Mouse (Mus musculus): ENCODE data around the gene Tead3. TPM values are rescaled to one million over a fixed set of nuclear protein-coding genes. Genes with fewer than 3 reads are reported as not detected.

Gene Tead3
- total and polyA plus RNA-seq, 3 experiments, result 12.7 to 21.2 (median 13.7) TPM

GRCm38 (mm10) chr17:28286133-28286532, 64.5 kb downstream of the Tead3 start:
- no peak overlapping the region for H3K9ac ChIP-seq (ENCODE audit: low read depth, low read length)
- 88% methylated on average over 10 of the region's 10 CpGs for WGBS
- no peak overlapping the region for H3K27ac ChIP-seq
- H3K79me2 ChIP-seq (replicated peaks; ENCODE audit: control insufficient read depth, insufficient read depth, low read length), result 0 out of 2 replicates have a peak, but pooled peaks cover 1% of the 10 kb centered on the region
- no peak for TF ChIP-seq EP300 (IDR thresholded peaks at IDR 0.05; ENCODE audit: insufficient read depth, low read depth, low read length)
- TF ChIP-seq POLR2A (IDR thresholded peaks at IDR 0.05; ENCODE audit: insufficient read depth, low read depth, low read length), result no peak
- no peak for TF ChIP-seq CTCF (IDR thresholded peaks at IDR 0.05)
- intact Hi-C loops (cut with DNase I), result no loop called here
- peaks cover 10% of the 10 kb centered on the region for H3K4me1 ChIP-seq (ENCODE audit: control insufficient read depth, insufficient read depth, low read length)
- H3K27me3 ChIP-seq (ENCODE audit: control insufficient read depth, insufficient read depth, low read length), result no peaks in the 10 kb centered on the region
- no peaks in the 10 kb centered on the region for H3K36me3 ChIP-seq (ENCODE audit: control insufficient read depth, insufficient read depth, low read length)
- H3K4me3 ChIP-seq, result no peak overlapping the region
- no peak for DNase-seq

DNA sequence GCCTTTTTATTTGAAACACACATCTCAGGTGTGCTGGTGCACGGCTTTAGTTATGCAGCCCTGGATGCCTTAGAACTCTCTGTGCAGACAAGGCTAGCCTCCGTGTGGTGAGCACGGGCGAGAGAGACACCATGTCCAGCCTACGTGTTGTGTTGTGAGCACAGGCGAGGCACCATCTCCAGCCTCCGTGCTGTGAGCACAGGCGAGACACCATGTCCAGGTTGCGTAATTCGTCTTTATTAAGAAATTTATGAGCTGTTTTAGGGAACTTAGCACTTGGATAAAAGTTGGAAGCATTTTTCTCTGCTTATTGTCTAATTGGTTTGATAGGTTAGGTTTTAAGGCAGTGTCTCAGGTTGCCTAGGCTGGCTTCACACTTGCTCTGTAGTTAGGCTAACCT, 67.4 kb downstream of the Tead3 start:
- Histone ChIP-seq H3K79me2 (replicated peaks; ENCODE audit: control insufficient read depth, insufficient read depth, low read length) (0 out of 2 replicates have a peak, but pooled peaks cover 1% of the 10 kb centered on the region), H3K4me1 (ENCODE audit: control insufficient read depth, insufficient read depth, low read length) (peaks cover 16% of the 10 kb centered on the region)

GRCm38 (mm10) chr17:28281866-28282441, 68.7 kb downstream of the Tead3 start:
- no peaks in the 10 kb centered on the region for H3K27me3 ChIP-seq (ENCODE audit: control insufficient read depth, insufficient read depth, low read length)
- H3K9ac ChIP-seq (ENCODE audit: low read depth, low read length), result no peak overlapping the region
- DNase-seq, result no peak
- H3K79me2 ChIP-seq (replicated peaks; ENCODE audit: control insufficient read depth, insufficient read depth, low read length), result peaks cover 4% of the 10 kb centered on the region; the same call in 1 of the 2 replicates
- H3K36me3 ChIP-seq (ENCODE audit: control insufficient read depth, insufficient read depth, low read length), result no peaks in the 10 kb centered on the region
- TF ChIP-seq EP300 (IDR thresholded peaks at IDR 0.05; ENCODE audit: insufficient read depth, low read depth, low read length) (no peak), POLR2A (IDR thresholded peaks at IDR 0.05; ENCODE audit: insufficient read depth, low read depth, low read length) (no peak), CTCF (IDR thresholded peaks at IDR 0.05) (no peak)
- intact Hi-C loops (cut with DNase I), result no loop called here
- no peak overlapping the region for H3K4me3 ChIP-seq
- peaks cover 10% of the 10 kb centered on the region for H3K4me1 ChIP-seq (ENCODE audit: control insufficient read depth, insufficient read depth, low read length)
- H3K27ac ChIP-seq, result no peak overlapping the region
- 88% methylated on average over 7 of the region's 7 CpGs for WGBS

More for the DNA sequence above, 67.4 kb downstream of the Tead3 start:
- H3K27me3 ChIP-seq (ENCODE audit: control insufficient read depth, insufficient read depth, low read length), result no peaks in the 10 kb centered on the region
- intact Hi-C loops (cut with DNase I), result no loop called here
- 92% methylated on average over 10 of the region's 10 CpGs for WGBS
- H3K27ac ChIP-seq, result no peak overlapping the region
- no peak overlapping the region for H3K4me3 ChIP-seq
- TF ChIP-seq POLR2A (IDR thresholded peaks at IDR 0.05; ENCODE audit: insufficient read depth, low read depth, low read length), result no peak
- TF ChIP-seq CTCF (IDR thresholded peaks at IDR 0.05), result no peak
- no peak for TF ChIP-seq EP300 (IDR thresholded peaks at IDR 0.05; ENCODE audit: insufficient read depth, low read depth, low read length)
- DNase-seq, result no peak
- H3K9ac ChIP-seq (ENCODE audit: low read depth, low read length), result no peak overlapping the region
- H3K36me3 ChIP-seq (ENCODE audit: control insufficient read depth, insufficient read depth, low read length), result no peaks in the 10 kb centered on the region

Other genes starting within 250 kb of the Tead3 start
- gene Scube3, start 208.7 kb downstream of the Tead3 start, total RNA-seq (2021), result 1 to 10 TPM in 1 of 2 experiments, under 1 TPM in 1; 0.99 to 1.0 TPM
- 1.3 and 1.6 TPM in 2 replicates for gene Scube3, start 208.7 kb downstream of the Tead3 start, polyA plus RNA-seq (2012; rRNA removed)
- gene Zfp523, start 173.7 kb downstream of the Tead3 start, total RNA-seq (2021), result 10 to 100 TPM; 12.4 to 12.5 TPM
- 22.9 and 30.8 TPM in 2 replicates for gene Zfp523, start 173.7 kb downstream of the Tead3 start, polyA plus RNA-seq (2012; rRNA removed)
- gene Def6, start 143.0 kb downstream of the Tead3 start, total RNA-seq (2021), result 1 to 10 TPM; 2.9 to 4.5 TPM
- 3.4 and 4.0 TPM in 2 replicates for gene Def6, start 143.0 kb downstream of the Tead3 start, polyA plus RNA-seq (2012; rRNA removed)
- 10 to 100 TPM; 31.5 to 35.9 TPM for gene Ppard, start 118.1 kb downstream of the Tead3 start, total RNA-seq (2021)
- gene Ppard, start 118.1 kb downstream of the Tead3 start, polyA plus RNA-seq (2012; rRNA removed), result 31.2 and 33.0 TPM in 2 replicates
- 10 to 100 TPM; 11.2 to 12.0 TPM for gene Fance, start 37.3 kb downstream of the Tead3 start, total RNA-seq (2021)
- gene Fance, start 37.3 kb downstream of the Tead3 start, polyA plus RNA-seq (2012; rRNA removed), result 7.4 and 11.8 TPM in 2 replicates
- 100 to 1,000 TPM; 360 to 417 TPM for gene Rpl10a, start 22.3 kb downstream of the Tead3 start, total RNA-seq (2021)
- 634 and 1,197 TPM in 2 replicates for gene Rpl10a, start 22.3 kb downstream of the Tead3 start, polyA plus RNA-seq (2012; rRNA removed)
- gene Tulp1, start 14.4 kb upstream of the Tead3 start, total RNA-seq (2021), result not detected
- 0.38 TPM in 1 of 2 replicates, not detected in the other for gene Tulp1, start 14.4 kb upstream of the Tead3 start, polyA plus RNA-seq (2012; rRNA removed)
- gene Fkbp5, start 166.7 kb upstream of the Tead3 start, total RNA-seq (2021), result 10 to 100 TPM; 63.3 to 70.2 TPM
- gene Fkbp5, start 166.7 kb upstream of the Tead3 start, polyA plus RNA-seq (2012; rRNA removed), result 7.8 and 8.5 TPM in 2 replicates
- not detected for gene Armc12, start 180.0 kb upstream of the Tead3 start, total RNA-seq (2021)
- 0.33 and 0.47 TPM in 2 replicates for gene Armc12, start 180.0 kb upstream of the Tead3 start, polyA plus RNA-seq (2012; rRNA removed)
- not detected for gene Clpsl2, start 198.6 kb upstream of the Tead3 start, total RNA-seq (2021)
- not detected in 2 replicates for gene Clpsl2, start 198.6 kb upstream of the Tead3 start, polyA plus RNA-seq (2012; rRNA removed)
- gene Clps, start 209.9 kb upstream of the Tead3 start, total RNA-seq (2021), result not detected
- 0.90 and 2.0 TPM in 2 replicates for gene Clps, start 209.9 kb upstream of the Tead3 start, polyA plus RNA-seq (2012; rRNA removed)
- not detected for gene Lhfpl5, start 224.8 kb upstream of the Tead3 start, total RNA-seq (2021)
- gene Lhfpl5, start 224.8 kb upstream of the Tead3 start, polyA plus RNA-seq (2012; rRNA removed), result 0.18 and 0.20 TPM in 2 replicates